Mouse (Mus musculus): ENCODE results near the gene Pm20d1. TPM values are rescaled to one million over a fixed set of nuclear protein-coding genes. Genes with fewer than 3 reads are reported as not detected.

Pm20d1 gene
- polyA plus RNA-seq (2017; shearing (Covaris generic)) = not detected

GRCm38 (mm10) chr1:131797202-131797909 lies at the start of gene Pm20d1:
Gene Pm20d1, plus strand, starts transcription at chr1:131797381.

GRCm38 (mm10) chr1:131827207-131827786 lies 30.1 kb downstream of the Pm20d1 start, which contains the start of gene Slc41a1:
Gene Slc41a1, plus strand, starts transcription at chr1:131827493.

DNA sequence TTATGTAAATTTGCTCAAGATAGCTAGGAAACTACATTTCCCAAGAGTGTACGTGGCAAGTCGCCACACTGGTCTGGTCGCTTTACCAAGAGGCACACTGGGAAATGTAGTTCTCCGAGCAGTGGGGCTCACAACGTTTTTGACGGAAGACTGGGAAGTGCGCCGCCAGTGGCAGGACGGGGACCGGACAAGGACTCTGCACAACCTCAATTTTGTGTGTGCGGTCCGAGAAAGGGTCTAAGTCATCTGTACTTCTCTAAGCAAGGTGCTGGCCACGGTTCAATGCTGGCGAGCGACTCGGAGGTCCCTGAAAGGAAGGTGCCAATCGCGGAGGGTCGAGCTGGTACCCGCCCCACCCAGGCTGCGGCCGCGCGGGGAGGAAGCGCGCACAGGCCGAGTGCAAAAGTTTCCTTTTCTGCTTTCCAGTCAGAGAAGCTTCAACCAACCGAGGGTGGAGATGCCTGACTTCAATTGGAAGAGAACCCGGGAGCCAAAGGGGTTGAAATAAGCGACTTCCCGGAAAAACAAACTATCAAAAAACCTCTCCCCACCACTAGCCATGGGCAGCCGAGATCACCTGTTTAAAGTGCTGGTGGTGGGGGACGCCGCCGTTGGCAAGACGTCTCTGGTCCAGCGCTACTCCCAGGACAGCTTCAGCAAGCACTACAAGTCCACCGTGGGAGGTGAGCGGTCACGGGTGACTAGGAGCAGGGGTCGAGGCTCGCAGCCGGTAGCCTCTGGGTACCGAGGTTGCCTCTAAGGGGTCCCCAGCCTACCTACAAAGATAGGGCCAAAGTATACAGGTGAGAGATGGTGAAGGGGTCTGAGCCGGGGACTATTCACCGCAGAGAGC lies 70.1 kb downstream of the Pm20d1 start, which contains the start of gene Rab29:
Gene Rab29 (plus strand): TSS at position 132 of the 853 bp plus-strand sequence.

Other genes starting within 250 kb of the Pm20d1 start
- not detected for gene Avpr1b, start 198.1 kb upstream of the Pm20d1 start, polyA plus RNA-seq (2017; shearing (Covaris generic))
- gene Ctse, start 159.1 kb upstream of the Pm20d1 start, polyA plus RNA-seq (2017; shearing (Covaris generic)) = 24.4 TPM
- gene Rab7b, start 108.7 kb upstream of the Pm20d1 start, polyA plus RNA-seq (2017; shearing (Covaris generic)) = not detected
- gene Slc26a9, start 53.4 kb upstream of the Pm20d1 start, polyA plus RNA-seq (2017; shearing (Covaris generic)) = not detected
- gene Slc41a1, start 30.1 kb downstream of the Pm20d1 start, polyA plus RNA-seq (2017; shearing (Covaris generic)) = 60.8 TPM
- 41.6 TPM for gene Rab29, start 69.8 kb downstream of the Pm20d1 start, polyA plus RNA-seq (2017; shearing (Covaris generic))
- 39.0 TPM for gene Nucks1, start 113.2 kb downstream of the Pm20d1 start, polyA plus RNA-seq (2017; shearing (Covaris generic))
- 1.3 TPM for gene Slc45a3, start 165.6 kb downstream of the Pm20d1 start, polyA plus RNA-seq (2017; shearing (Covaris generic))
- gene Elk4, start 210.2 kb downstream of the Pm20d1 start, polyA plus RNA-seq (2017; shearing (Covaris generic)) = 65.3 TPM

All from inflammation-experienced regulatory T-cells, adult 16 weeks (primary cell).